Mouse (Mus musculus) naive thymus-derived CD4-positive, alpha-beta T cell, adult 2 months (primary cell): ENCODE data around the gene Ovol3.
A peak's percentile ranks its signal among the peaks of the same experiment; 100 is the strongest.

Experiments used
- DNase-seq: peaks from one replicate; pipeline ENCODE4 v3.0.0-alpha.2; 2011; ENCODE audit warnings: low read depth

The Ovol3 gene

DNA sequence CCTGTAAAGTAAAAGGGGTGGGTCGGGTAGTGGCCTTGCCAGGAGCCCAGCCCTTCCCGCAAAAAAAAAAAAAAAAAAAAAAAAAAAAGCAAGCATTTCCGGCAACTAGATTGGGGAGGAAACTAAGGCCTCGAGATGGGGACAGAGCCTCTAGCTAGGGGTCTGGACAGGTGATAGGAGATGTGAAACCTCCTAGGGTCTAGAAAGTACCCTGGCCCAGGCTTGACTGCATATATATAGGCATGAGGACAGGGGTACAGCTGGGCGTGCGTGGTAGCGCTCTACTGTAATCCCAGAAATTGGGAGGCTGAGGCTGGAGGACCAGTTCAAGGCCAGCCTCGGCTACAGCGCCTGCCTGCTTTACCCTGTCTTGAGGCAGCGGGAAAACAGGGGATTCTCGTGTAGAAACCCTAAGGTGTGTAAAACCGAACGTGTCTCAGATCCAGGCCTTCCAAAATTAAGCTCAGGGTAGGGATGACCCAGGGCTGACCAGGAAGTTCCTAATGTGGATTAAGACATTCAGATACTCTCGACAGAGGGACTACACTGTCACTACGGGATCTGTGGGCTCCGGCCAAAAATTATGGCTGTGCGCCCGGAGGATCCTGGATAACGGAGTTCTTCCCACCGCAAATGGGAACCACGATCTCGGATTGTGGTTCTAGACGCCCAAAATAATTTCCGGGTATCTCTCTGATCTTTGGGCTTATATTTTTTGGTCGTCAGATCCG is 41.3 kb downstream of the Ovol3 start:
- DNase-seq: peak; percentile 58

GRCm38 (mm10) chr7:30193581-30194100 is 41.9 kb downstream of the Ovol3 start:
- DNase-seq: peak; percentile 72

DNA sequence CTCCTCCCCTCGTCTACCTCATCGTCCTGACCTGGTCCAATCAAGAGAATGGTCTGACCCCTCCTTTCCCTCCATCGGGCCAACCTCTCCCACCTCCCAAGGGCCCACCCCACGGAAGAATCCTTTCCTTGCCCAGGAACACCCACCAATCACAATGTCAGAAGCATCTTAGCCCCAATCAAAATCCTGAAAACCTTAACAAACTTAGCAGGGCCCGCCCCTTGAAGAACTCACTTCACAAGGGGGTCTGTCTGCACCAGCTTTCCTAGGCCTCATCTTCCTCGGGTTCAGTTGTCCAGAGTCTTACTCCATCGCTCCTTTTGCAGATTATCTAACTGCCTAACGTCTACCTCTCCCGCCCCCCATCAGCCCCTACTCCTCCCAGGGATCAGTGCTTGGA is 42.5 kb downstream of the Ovol3 start:
- no peak for DNase-seq

DNA sequence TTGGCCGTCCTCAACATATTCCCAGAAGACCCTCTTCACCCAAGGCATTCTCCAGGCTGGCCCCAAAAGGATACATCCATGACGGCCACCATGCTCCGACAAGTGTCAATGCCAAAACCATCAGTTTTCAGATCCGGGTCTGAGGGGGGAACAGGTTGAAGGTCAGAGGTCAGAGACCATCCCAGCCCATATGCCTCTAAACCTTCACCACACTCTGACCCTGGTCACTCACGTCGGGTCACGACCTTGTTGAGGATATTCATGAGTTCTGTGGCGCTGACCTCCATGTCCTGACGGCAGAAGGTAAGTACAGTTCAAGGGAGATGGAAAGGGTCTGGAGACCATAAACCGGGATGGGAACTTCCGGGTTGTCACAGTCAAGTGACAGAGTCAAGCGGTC is 43.4 kb downstream of the Ovol3 start:
- DNase-seq: no peak

GRCm38 (mm10) chr7:30189116-30189491 is 46.4 kb downstream of the Ovol3 start:
- no peak for DNase-seq

DNA sequence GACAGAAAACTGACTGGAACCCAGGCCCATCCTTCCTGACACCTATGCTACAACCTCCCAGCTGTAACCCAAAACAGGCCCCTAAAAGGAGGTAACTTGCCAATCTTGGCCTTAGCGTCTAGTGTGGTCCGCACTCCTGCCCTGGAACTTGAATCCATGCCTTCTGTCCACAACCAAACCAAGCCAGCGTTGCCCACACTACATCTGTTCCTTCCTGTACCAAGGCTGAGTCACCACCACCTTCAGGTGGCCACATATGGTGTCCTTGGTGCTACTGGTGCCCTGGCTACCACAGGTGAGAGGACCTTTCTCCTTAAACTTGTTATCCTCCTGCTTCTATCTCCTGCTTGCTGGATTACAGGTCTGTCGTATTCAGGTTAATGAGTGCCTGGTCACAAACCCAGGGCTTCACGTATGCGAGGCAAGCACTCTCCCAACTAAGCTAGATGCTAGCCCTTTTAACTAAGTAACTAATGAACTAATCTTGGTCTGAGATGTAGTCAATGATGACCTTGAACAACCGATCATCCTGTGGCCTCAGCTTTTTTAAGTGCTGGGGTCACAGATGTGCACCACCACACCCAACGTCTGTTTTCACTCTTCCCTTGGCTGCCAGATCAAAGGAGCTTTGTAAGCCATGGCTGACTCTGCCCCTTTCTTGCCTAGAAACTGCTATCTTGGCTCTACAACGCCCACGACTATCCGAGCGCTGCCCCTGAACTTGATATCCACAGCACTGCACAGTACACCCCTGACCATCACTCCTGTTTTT is 47.0 kb downstream of the Ovol3 start:
- DNase-seq: no peak

- no peak for DNase-seq
Measured at GRCm38 (mm10) chr7:30184641-30185348, 50.7 kb downstream of the Ovol3 start.

DNA sequence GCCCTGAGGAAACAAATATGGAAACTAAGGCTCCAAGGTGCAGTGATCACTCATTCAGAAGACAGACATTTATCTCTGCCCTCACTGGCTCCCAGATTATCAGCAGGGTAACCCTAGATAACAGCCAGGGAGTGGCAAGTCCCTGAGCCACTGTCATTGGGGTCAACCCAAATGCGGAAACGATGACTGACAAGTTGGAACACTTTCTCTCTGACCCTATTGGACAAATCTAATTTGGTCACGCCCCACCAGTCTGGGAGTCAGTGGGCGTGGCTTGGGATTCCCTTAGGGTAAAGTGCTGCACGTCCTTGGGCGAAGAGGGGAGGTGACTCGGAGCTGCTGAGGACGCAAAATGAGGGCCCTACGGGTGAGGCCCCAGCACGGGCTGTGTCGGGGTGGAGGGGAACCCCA is 51.6 kb downstream of the Ovol3 start, which contains the start of gene Cox7a1:
Gene Cox7a1 (plus strand): TSS at position 266 of the 411 bp plus-strand sequence.
- peak; percentile 66 for DNase-seq
